Mouse (Mus musculus) thymus, postnatal 14 days (tissue): Measurements from ENCODE around the gene Aaed1.

ENCODE experiments used
- DNase-seq: peaks from one replicate; pipeline ENCODE4 v3.0.0; 2021

The Aaed1 gene

DNA sequence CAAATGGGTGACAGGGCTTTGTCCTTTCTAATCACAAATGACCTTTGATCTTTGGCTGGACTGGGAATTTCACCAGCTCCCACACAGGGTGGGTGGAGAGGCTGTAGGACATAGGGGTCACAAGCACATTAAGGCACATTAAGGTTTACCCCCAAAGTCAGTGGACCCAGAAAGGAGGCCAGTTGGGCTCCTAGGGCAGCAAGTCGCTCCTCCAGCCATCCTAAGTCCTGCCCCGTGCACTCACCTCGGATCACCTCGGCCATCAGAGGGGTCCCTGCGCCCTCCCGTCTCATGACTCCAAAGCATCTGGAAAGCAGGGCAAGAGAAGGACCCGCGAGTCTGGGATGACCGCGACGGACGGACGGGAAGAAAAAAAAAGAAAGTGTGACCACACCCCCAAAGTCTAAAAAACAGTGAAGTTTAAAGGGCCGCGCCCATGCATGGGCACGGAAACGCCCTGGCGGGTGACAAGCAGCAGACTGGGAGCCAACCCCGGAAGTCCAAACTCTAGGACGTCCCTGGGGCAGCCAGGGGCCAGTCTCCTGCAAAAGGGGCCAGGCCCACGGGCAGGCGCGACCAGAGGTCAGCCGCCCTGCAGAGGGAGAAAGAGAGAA is 64.2 kb downstream of the Aaed1 start:
- DNase-seq = peak; percentile 79

DNA sequence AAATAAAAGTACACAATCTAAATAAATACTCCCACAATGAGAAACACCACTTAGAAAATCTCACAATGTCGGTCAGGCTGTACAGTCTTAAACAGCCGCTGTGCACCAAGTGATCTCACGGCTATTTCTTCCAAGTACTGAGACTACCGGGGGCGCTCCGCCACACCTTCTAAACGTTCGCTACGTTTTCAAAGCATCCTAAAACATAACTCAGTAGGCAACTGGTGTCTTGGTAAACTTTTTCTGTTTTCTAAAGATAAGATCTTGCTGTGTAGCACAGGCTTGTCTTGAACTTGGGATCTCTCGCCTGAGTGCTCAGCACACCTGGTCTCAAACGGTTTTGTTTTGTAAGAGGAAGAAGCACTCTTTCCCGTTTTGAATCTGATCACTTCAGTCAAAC is 66.4 kb downstream of the Aaed1 start:
- peak; percentile 70 for DNase-seq

DNA sequence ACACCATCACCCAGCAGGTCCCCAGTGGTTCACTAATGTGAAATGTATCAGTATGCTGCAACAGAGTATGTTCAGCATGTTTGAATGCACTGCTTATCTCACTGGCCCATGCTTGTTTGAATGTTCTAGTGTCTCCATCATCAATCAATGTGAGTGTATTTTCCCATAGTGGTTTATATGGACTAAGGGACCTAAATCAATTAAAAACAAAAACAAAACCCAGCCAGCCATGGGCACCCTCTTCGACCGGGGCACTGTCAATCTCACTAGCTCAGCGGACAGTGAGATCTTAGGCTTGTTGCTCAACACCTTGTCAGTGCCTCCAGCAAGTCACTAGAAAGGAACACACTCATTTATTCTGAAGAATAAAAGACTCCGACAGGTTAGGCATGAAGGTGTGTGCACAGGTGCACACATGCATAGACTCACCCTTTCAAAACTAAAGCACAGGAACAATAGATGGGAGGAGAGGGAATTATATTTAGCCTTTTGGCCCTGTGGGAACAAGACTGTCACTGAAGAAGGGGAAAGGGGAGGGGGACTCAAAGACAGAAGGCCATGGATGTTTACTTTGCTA is 67.7 kb downstream of the Aaed1 start:
- DNase-seq = no peak

DNA sequence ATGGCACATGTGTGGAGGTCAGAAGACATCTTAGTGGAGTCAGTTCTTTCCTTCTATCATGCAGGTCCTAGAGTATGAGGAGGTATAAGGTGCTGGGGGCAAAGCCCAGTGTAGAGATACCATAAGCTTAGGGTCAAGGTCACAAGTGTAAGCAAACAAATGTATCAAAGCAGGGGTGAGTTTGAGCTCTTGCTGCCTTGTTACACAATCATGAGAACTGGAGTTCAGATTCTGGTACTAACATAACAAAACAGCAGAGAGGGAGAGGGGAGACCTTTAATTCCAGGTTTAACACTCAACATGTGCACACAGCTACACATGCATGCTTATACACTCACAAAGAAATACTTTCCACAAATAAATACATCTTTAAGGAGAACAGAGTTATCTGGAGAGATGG is 69.8 kb downstream of the Aaed1 start:
- no peak for DNase-seq

DNA sequence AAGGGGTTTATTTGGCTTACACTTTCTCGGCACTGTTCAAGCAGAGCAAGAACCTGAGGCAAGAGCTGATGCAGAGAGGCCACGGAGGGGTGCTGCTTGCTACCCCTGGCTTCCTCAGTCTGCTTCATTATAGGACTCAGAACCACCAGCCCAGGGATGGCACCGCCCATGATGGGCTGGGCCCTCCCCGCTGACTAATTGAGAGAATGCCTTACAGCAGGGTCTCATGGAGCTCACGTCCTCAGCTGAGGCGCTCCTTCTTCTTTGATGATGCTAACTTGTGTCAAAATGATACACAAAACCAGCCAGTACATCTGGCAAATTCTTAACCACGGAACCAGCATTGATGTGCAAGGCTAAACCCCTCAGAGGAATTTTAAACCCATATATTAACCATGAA is 71.9 kb downstream of the Aaed1 start:
- DNase-seq = no peak

DNA sequence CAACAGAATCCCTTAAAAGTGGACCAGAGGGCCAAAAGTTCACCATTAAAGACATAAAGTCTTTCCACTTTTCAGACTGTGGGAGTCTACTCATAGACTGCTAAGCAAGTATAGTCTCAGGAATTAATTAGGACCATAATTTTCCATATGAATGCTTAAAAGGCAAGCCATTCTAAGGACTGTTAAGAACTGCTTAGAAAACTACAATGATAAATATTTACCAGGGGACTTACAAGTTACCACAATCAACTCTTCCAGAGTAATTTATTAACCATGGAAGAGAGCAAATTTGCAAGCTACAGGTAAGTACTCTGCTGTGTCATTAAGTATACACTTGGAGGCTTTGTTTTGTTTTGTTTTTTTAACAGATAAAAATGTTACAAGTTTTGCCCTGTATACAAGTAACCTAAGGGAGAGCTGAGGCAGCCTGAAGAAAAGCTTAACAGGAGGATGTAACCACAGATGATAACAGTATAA is 74.8 kb downstream of the Aaed1 start:
- DNase-seq = no peak

DNA sequence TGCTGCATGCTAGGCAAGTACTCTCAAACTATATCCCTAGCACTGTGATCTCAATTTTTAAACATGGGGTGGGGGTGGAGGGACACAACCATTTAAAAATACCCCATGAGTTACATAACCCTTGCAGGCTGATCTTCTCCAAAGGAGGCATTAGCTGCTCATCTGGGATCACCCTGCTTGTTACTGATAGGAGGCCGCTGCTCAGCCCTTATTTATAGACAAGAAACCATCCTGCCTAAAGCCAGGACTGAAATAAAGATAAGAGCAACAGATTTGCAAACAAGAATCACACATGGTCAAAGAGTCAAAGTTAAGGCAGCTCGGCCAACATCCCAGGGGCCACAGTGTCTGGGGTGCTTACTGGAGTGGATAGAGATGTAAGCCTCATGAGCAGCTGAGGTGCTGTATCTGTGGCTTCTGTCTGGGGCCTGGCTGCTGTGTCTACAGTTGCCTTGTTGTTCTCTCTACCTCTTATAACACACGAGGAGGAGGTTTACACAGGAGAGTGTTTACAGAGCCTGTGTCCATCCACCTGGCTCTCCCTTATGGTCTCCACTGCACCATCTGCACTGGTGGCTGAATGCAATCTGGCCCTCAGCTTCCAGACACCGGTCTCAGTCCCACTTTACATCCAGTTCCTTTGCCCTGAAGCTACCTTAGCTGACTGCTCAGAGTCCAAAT is 75.4 kb downstream of the Aaed1 start:
- no peak for DNase-seq

DNA sequence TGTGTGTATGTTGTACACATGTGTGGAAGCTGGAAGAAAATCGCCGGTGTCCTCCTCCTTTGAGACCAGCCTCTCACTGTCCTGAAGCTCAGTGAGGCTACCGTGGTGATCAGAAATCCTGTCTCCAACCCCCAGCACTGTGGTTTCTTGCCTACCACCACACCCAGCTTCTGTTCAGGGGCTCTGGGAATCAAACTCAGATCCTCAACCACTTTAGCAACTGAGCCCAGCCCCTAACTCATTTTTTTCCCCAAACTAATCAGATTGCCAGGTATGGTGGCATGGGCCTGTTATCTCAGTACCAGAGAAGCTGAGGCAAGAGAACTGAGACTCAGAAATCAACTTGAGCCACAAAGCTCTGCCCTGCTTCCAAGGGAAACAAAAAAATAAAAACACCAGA is 76.7 kb downstream of the Aaed1 start:
- no peak for DNase-seq

DNA sequence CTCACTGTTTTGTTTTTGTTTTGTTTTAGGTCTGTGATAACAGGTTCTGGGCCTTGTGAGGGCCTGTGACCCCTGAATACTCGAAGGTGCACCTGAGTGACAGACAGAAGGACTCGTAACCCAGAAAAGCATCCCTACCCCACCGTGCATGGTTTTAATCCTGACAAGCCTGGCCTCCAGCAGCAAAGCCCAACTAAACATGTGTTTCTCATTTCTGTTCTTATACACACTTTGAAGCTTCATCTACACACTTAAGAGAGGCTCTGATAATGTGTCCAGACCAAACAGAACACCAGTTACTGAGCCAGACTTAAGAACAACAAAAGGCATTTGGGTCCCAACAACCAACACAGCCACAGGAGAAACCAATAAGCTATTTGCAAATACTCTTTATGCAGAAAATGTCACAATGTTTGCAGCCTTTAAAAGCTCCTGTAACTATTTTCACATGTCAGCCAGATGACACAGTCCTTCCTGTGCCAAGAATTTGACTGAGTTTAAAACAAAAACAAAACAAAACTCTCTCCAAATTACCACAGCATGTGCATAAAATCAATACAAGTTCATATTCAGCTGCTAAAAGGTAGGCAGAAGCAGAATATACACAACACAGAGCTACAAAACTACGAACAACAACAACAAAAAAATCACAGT is 77.3 kb downstream of the Aaed1 start:
- DNase-seq = no peak

DNA sequence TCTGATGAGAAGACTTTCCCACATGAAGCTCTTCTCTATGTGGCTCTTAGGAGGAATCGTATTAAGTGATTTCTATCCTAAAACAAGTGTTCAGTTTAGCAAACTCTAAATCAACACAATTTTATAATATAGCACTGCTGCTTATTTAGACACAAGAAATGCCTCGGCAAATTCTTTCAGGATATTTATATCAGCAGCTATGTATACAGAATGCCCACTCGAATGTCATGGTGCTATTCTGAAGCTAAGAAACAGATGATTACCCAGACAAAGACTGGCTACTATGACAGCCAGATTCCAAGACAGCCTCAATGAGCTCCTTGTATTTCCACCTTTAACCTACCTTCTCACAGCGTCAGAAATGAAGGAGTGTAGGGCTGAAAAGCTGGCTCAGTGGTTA is 79.4 kb downstream of the Aaed1 start:
- DNase-seq = no peak

DNA sequence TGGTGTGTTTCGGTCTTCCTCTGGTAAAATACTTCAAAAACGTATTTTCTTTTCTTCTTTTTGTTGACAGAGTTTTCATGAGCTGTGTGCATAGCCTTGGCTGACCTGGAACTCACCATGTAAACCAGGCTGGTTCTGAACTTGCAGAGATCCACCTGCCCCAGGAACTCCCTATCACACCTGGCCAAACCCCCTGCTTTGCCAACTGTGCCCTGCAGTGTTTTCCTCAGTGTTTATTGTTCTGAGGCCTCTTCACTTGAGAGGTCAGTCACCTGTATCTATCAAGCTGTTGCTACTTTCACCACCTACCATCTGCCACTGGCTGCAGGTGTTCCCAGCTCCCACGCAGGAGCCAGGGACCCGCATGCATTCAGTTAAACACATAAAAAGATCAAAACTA is 85.8 kb downstream of the Aaed1 start:
- no peak for DNase-seq

DNA sequence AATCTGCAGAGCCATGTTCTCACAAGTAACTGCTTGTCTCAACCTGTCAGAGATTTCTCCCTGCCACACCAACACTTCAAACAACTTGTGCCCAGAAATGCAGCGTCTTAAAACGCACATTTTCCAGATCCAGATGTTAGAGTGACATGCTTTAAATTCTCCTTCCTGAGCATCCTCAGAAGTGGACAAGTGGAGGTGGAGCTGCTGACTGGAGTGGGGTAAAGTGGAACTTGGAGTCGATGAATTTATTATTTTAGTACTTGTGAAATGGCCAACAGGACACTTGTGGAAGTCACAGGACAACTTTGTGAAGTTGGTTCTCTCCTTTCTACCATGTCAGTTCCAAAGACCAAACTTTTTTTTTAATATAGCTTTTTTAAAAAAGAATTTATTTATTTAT is 86.8 kb downstream of the Aaed1 start:
- no peak for DNase-seq
